Mouse (Mus musculus) granulocyte monocyte progenitor cell, adult 5-6 weeks (primary cell): ENCODE data around the gene Pde4dip. TPM values are rescaled to one million over a fixed set of nuclear protein-coding genes. Genes with fewer than 3 reads are reported as not detected.

Experiments used
- ATAC-seq: replicated peaks from 2 replicates; pipeline ENCODE4 v1.8.0; 2016; ENCODE audit warnings: mild to moderate bottlenecking, moderate TSS enrichment, inconsistent platforms; ENCODE audit not compliant: poor library complexity, severe bottlenecking
- total RNA-seq, 2 experiments: library from RNA; stranded (forward) in 1 of 2; stranded (reverse) in 1 of 2; fragments of 200-712, 200-1000 nt in 1 of 2; fragments of >200 nt in 1 of 2; fragmentation: Nextera tagmentation in 1 of 2; gene quantifications; 2 replicates each; pipeline ENCODE4 v1.2.3; 2014 to 2017

Gene Pde4dip
- total RNA-seq, 2 experiments from 2014 or later: 8.1 to 9.7 TPM

- peak; percentile 66 for ATAC-seq
Measured at GRCm38 (mm10) chr3:97761168-97761567, 127.3 kb downstream of the Pde4dip start.

- ATAC-seq: 0 out of 2 replicates have a peak, but pooled peaks have one; percentile 9
Measured at GRCm38 (mm10) chr3:97759846-97760245, 128.7 kb downstream of the Pde4dip start.

GRCm38 (mm10) chr3:97757501-97757900 is 131.0 kb downstream of the Pde4dip start:
- no peak for ATAC-seq

GRCm38 (mm10) chr3:97756283-97757074 is 132.0 kb downstream of the Pde4dip start:
- ATAC-seq: no peak

- ATAC-seq: no peak
Measured at GRCm38 (mm10) chr3:97755411-97755810, 133.1 kb downstream of the Pde4dip start.

GRCm38 (mm10) chr3:97752901-97753300 is 135.6 kb downstream of the Pde4dip start:
- ATAC-seq: no peak

- no peak for ATAC-seq
Measured at GRCm38 (mm10) chr3:97751566-97751965, 136.9 kb downstream of the Pde4dip start.

GRCm38 (mm10) chr3:97748789-97749188 is 139.7 kb downstream of the Pde4dip start:
- no peak for ATAC-seq

- no peak for ATAC-seq
Measured at GRCm38 (mm10) chr3:97742841-97743240, 145.7 kb downstream of the Pde4dip start.

GRCm38 (mm10) chr3:97735575-97735974 is 152.9 kb downstream of the Pde4dip start:
- no peak for ATAC-seq

GRCm38 (mm10) chr3:97734259-97734658 is 154.2 kb downstream of the Pde4dip start:
- no peak for ATAC-seq

GRCm38 (mm10) chr3:97732622-97733021 is 155.9 kb downstream of the Pde4dip start:
- ATAC-seq: no peak

- no peak for ATAC-seq
Measured at GRCm38 (mm10) chr3:97730624-97731023, 157.9 kb downstream of the Pde4dip start.

GRCm38 (mm10) chr3:97730131-97730530 is 158.4 kb downstream of the Pde4dip start:
- no peak for ATAC-seq

- no peak for ATAC-seq
Measured at GRCm38 (mm10) chr3:97727801-97728200, 160.7 kb downstream of the Pde4dip start.

- no peak for ATAC-seq
Measured at GRCm38 (mm10) chr3:97719116-97719515, 169.4 kb downstream of the Pde4dip start.

- ATAC-seq: no peak
Measured at GRCm38 (mm10) chr3:97715922-97716321, 172.6 kb downstream of the Pde4dip start.

GRCm38 (mm10) chr3:97710881-97711280 is 177.6 kb downstream of the Pde4dip start:
- ATAC-seq: no peak

GRCm38 (mm10) chr3:97710134-97710533 is 178.4 kb downstream of the Pde4dip start:
- ATAC-seq: no peak

GRCm38 (mm10) chr3:97706561-97706960 is 181.9 kb downstream of the Pde4dip start:
- ATAC-seq: no peak

- ATAC-seq: no peak
Measured at GRCm38 (mm10) chr3:97705508-97705907, 183.0 kb downstream of the Pde4dip start.

- ATAC-seq: no peak
Measured at GRCm38 (mm10) chr3:97702448-97703080, 185.9 kb downstream of the Pde4dip start.
